Mouse (Mus musculus): ENCODE measurements around the gene Gaa. TPM values are rescaled to one million over a fixed set of nuclear protein-coding genes. Genes with fewer than 3 reads are reported as not detected.
"Not testable (repeated sequence)": the region's sequence is repeated elsewhere in the genome, so short reads cannot be mapped to it uniquely, and the experiment has no call there.

Gene Gaa
- polyA plus RNA-seq, 1 experiment from 2014 or later, result 80.7 TPM

DNA sequence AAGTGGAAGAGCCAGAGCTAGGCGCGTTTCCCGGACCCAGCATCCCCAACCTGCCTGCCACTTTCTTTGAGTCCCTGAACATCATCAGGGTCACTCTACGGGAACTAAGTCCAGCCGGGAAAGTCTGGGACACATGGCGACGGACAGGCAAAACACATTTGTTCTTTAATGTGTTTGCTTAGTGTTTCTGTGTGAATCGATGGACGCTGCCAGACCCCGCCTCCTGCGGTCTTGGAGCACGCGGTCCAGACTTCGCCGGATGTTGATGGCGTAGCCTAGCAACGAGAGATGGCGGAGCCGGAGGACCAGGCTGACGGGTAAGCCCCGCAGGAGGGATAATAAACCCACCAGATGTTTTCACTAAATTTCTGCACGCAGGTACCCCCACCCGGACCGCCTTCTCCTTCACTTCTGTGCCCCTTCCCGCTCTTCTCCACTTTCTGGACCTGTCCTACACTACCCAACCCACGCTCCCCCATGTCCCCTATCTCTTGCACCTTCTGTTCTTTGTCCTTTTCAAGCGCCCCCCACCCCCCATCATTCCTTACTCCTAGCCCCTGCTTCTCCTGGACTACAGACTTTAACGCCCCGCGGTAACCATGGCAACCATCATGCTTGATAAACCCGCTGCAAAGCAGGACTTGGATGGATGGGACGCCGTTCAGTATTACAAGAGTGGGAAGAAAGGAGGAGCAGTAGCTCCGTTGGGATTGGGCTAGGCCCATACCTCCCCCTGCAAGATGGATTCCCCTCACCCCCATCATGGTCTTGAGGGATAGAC lies 38.7 kb upstream of the Gaa start:
- peak overlapping the region; percentile 68 for H3K4me3 ChIP-seq (ENCODE audit: low read length)
- 0 out of 2 replicates have a peak overlapping the region, but pooled peaks have one; percentile 30 for H3K27ac ChIP-seq (ENCODE audit: low read length)
- peak overlapping the region; percentile 97 for H3K4me2 ChIP-seq (replicated peaks; ENCODE audit: low read depth, low read length)
- H3K27me3 ChIP-seq (ENCODE audit: insufficient read depth, low read length), result no peaks in the 10 kb centered on the region
- peak; percentile 80 for ATAC-seq (ENCODE audit: low FRiP score, low TSS enrichment)
- H3K9ac ChIP-seq (replicated peaks; ENCODE audit: low read length), result peak overlapping the region; percentile 65
- under 1% methylated on average over 34 of the region's 34 CpGs for WGBS
- peaks cover 26% of the 10 kb centered on the region for H3K4me1 ChIP-seq (ENCODE audit: insufficient read depth, low read length)
- no peaks in the 10 kb centered on the region for H3K9me3 ChIP-seq (ENCODE audit: low read length)
- H3K36me3 ChIP-seq (ENCODE audit: insufficient read depth, low read length), result no peaks in the 10 kb centered on the region

DNA sequence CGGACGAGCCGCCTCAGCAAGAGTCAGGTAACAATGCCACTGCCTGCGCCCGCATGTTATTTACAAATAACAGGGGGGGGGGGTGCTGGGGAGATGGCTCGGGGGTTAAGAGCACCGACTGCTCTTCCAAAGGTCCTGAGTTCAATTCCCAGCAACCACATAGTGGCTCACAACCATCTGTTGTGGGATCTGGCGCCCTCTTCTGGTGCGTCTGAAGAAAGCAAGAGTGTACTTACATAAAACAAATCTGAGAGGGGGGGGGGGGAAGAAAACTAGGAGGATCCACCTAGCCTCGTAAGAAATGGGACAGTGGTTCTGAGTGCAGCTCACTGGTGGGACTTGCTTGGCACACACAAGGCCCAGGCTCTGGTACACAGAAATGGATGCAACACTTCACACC lies 32.9 kb upstream of the Gaa start:
- no peak overlapping the region for H3K4me3 ChIP-seq (ENCODE audit: low read length)
- peaks cover 15% of the 10 kb centered on the region for H3K4me1 ChIP-seq (ENCODE audit: insufficient read depth, low read length)
- no peaks in the 10 kb centered on the region for H3K36me3 ChIP-seq (ENCODE audit: insufficient read depth, low read length)
- H3K27me3 ChIP-seq (ENCODE audit: insufficient read depth, low read length), result no peaks in the 10 kb centered on the region
- no peak overlapping the region for H3K4me2 ChIP-seq (replicated peaks; ENCODE audit: low read depth, low read length)
- peaks cover 4% of the 10 kb centered on the region; the same call in 1 of the 2 replicates for H3K9me3 ChIP-seq (ENCODE audit: low read length)
- ATAC-seq (ENCODE audit: low FRiP score, low TSS enrichment), result no peak
- no peak overlapping the region for H3K9ac ChIP-seq (replicated peaks; ENCODE audit: low read length)
- H3K27ac ChIP-seq (ENCODE audit: low read length), result no peak overlapping the region
- 93% methylated on average over 10 of the region's 10 CpGs for WGBS

DNA sequence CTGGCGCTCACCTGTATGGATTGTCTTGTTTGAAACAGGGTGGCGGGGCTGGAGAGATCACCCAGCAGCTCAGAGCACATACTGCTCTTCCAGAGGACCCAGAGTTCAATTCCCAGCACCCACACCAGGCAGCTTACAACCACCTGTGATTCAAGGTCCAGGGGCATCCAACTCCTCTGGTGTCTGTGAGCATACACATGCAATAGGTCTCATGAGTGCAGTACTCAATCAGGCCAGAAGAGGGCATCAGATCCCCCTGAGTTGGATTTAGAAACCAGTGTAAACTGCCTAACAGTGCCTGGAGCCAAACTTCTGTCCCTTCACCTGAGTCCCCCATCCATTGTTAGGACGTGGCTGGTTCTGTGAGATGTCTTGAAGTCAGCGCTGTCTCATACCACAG lies 32.1 kb upstream of the Gaa start:
- Histone ChIP-seq H3K4me1 (ENCODE audit: insufficient read depth, low read length) (peaks cover 15% of the 10 kb centered on the region), H3K4me3 (ENCODE audit: low read length) (no peak overlapping the region), H3K9ac (replicated peaks; ENCODE audit: low read length) (no peak overlapping the region), H3K36me3 (ENCODE audit: insufficient read depth, low read length) (no peaks in the 10 kb centered on the region), H3K9me3 (ENCODE audit: low read length) (peaks cover 4% of the 10 kb centered on the region; the same call in 1 of the 2 replicates), H3K27me3 (ENCODE audit: insufficient read depth, low read length) (no peaks in the 10 kb centered on the region), H3K27ac (ENCODE audit: low read length) (no peak overlapping the region), H3K4me2 (replicated peaks; ENCODE audit: low read depth, low read length) (no peak overlapping the region)
- WGBS, result 85% methylated on average over 4 of the region's 4 CpGs
- no peak for ATAC-seq (ENCODE audit: low FRiP score, low TSS enrichment)

DNA sequence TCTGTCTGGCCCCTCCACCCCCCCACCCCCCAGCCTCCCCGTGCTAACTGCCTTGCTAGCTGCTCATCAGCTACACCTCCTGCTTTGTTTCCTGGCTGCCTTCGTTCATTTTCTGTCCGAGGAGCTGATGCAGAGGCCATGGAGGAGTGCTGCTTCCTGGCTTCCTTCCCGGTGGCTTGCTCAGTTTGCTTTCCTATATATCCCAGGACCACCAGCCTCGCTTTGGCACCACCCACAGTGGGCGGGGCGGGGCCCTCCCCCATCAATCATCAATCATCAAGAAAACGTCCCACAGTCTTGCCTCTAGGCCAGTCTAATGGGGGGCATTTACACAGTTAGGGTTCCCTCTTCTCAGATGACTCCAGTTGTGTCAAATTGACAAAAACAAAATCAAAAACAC lies 31.3 kb upstream of the Gaa start:
- 28% methylated on average over 8 of the region's 8 CpGs for WGBS
- Histone ChIP-seq H3K9me3 (ENCODE audit: low read length) (peaks cover 4% of the 10 kb centered on the region; the same call in 1 of the 2 replicates), H3K4me1 (ENCODE audit: insufficient read depth, low read length) (peaks cover 15% of the 10 kb centered on the region), H3K9ac (replicated peaks; ENCODE audit: low read length) (no peak overlapping the region), H3K36me3 (ENCODE audit: insufficient read depth, low read length) (no peaks in the 10 kb centered on the region), H3K4me3 (ENCODE audit: low read length) (no peak overlapping the region), H3K27me3 (ENCODE audit: insufficient read depth, low read length) (no peaks in the 10 kb centered on the region), H3K27ac (ENCODE audit: low read length) (no peak overlapping the region), H3K4me2 (replicated peaks; ENCODE audit: low read depth, low read length) (no peak overlapping the region)
- no peak for ATAC-seq (ENCODE audit: low FRiP score, low TSS enrichment)

DNA sequence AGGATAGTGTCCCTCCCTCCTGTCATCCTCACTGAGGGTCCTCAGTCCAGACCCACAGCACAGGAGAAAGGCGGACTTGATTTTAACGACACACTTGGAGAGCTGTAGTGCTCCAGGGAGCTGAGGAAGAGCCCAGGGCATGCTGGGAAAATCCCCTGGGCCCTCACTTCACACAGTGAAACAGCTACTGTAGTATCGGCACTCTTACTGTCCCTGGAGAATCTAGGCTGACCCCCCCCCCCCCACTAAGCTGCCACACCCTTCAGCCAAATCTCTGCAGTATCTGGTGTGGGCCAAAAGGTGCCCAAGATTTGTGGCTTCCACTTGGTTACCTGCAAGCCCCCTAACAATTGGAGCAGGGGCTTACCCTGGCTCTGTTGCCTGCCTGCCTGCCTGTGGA lies 30.7 kb upstream of the Gaa start:
- H3K27me3 ChIP-seq (ENCODE audit: insufficient read depth, low read length), result no peaks in the 10 kb centered on the region
- H3K4me2 ChIP-seq (replicated peaks; ENCODE audit: low read depth, low read length), result no peak overlapping the region
- no peak overlapping the region for H3K9ac ChIP-seq (replicated peaks; ENCODE audit: low read length)
- peaks cover 15% of the 10 kb centered on the region for H3K4me1 ChIP-seq (ENCODE audit: insufficient read depth, low read length)
- WGBS, result 61% methylated on average over 3 of the region's 3 CpGs
- H3K36me3 ChIP-seq (ENCODE audit: insufficient read depth, low read length), result no peaks in the 10 kb centered on the region
- no peak overlapping the region for H3K27ac ChIP-seq (ENCODE audit: low read length)
- H3K4me3 ChIP-seq (ENCODE audit: low read length), result no peak overlapping the region
- peaks cover 4% of the 10 kb centered on the region; the same call in 1 of the 2 replicates for H3K9me3 ChIP-seq (ENCODE audit: low read length)
- no peak for ATAC-seq (ENCODE audit: low FRiP score, low TSS enrichment)

DNA sequence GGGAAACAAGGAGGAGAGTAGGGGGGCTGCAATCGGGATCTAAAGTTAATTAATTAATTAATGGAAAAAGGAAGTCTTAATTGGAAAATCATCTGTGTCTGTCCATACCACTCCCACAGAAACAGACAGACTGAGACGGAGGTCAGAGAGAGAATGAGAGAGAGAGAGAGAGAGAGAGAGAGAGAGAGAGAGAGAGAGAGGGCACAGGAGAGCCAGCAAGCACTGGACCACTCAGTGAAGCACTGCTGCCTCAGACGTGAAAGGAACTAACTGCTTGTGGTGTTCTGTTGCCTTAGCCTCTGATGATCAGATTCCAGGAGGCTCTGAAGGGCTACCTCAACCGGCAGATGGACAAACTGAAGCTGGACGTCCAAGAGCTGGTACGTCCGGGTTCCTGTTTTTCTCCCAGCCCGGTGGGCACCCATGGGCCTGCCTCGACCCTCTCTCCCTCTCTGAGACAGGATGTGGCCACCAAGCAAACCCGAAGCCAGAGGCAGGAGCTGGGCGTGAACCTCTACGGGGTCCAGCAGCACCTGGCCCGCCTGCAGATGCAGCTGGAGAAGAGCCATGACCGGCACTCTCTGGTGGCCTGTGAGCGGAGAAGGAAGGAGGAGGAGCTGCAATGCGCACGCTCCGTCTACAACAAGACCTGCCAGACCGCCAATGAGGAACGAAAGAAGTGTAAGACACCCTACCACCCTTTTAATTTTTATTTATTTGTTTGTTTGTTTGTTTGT lies 30.0 kb upstream of the Gaa start:
- Histone ChIP-seq H3K27ac (ENCODE audit: low read length) (no peak overlapping the region; the same call in 1 of the 2 replicates), H3K27me3 (ENCODE audit: insufficient read depth, low read length) (no peaks in the 10 kb centered on the region), H3K4me2 (replicated peaks; ENCODE audit: low read depth, low read length) (peak overlapping the region; percentile 56), H3K36me3 (ENCODE audit: insufficient read depth, low read length) (no peaks in the 10 kb centered on the region), H3K9me3 (ENCODE audit: low read length) (peaks cover 4% of the 10 kb centered on the region; the same call in 1 of the 2 replicates), H3K9ac (replicated peaks; ENCODE audit: low read length) (peak overlapping the region; percentile 13; the same call in 1 of the 2 replicates), H3K4me3 (ENCODE audit: low read length) (peak overlapping the region; percentile 19), H3K4me1 (ENCODE audit: insufficient read depth, low read length) (peaks cover 15% of the 10 kb centered on the region)
- ATAC-seq (ENCODE audit: low FRiP score, low TSS enrichment), result peak; percentile 46
- 30% methylated on average over 20 of the region's 20 CpGs for WGBS

DNA sequence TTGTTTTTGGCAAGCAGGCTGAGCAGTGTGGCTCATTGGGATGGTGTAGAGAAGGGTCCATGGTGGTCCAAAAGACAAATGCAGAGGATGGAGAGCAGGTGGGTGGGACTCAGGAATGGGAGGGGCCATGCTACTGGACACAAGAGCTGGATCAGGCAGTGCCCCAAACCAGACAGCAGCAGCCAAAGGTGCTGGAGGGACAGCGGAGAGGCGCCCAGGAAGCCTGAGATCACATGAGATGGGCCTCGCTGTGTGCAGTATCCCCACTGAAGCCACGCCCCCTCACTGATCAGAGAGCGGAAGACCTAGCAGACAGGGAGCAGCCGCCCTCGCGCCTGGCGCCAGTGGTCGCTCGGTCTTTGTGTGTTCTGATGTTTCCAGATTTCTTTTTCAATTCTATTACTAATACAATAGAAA lies 29.4 kb upstream of the Gaa start:
- H3K4me1 ChIP-seq (ENCODE audit: insufficient read depth, low read length), result peaks cover 15% of the 10 kb centered on the region
- H3K27ac ChIP-seq (ENCODE audit: low read length), result no peak overlapping the region; the same call in 1 of the 2 replicates
- H3K27me3 ChIP-seq (ENCODE audit: insufficient read depth, low read length), result no peaks in the 10 kb centered on the region
- H3K9me3 ChIP-seq (ENCODE audit: low read length), result peaks cover 4% of the 10 kb centered on the region; the same call in 1 of the 2 replicates
- H3K4me3 ChIP-seq (ENCODE audit: low read length), result peak overlapping the region; percentile 19
- H3K36me3 ChIP-seq (ENCODE audit: insufficient read depth, low read length), result no peaks in the 10 kb centered on the region
- 7% methylated on average over 11 of the region's 11 CpGs for WGBS
- peak; percentile 71 for ATAC-seq (ENCODE audit: low FRiP score, low TSS enrichment)
- H3K4me2 ChIP-seq (replicated peaks; ENCODE audit: low read depth, low read length), result peak overlapping the region; percentile 56
- no peak overlapping the region for H3K9ac ChIP-seq (replicated peaks; ENCODE audit: low read length)

DNA sequence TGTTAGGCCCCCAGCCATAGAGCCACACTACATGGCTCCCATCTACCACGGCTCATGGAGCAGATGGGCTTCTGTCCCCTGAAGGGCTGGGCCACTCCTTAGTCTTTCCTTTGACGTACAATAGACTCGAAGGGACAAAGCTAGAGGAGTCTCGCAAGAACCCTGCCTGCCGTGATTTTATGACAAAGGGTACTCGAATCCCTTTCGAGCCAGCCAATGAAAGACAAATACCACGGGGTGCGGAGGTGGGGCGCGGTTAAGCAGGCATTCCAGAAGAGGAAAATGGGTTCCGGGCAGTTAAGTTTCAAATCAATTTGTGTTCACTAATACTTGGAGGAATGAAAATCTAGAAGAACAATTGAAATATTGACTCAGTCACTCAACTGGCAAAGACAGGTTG lies 28.2 kb upstream of the Gaa start:
- Histone ChIP-seq H3K27ac (ENCODE audit: low read length) (no peak overlapping the region), H3K36me3 (ENCODE audit: insufficient read depth, low read length) (no peaks in the 10 kb centered on the region), H3K4me2 (replicated peaks; ENCODE audit: low read depth, low read length) (0 out of 2 replicates have a peak overlapping the region, but pooled peaks have one; percentile 1), H3K9me3 (ENCODE audit: low read length) (peaks cover 5% of the 10 kb centered on the region; the same call in 1 of the 2 replicates), H3K4me3 (ENCODE audit: low read length) (no peak overlapping the region), H3K27me3 (ENCODE audit: insufficient read depth, low read length) (no peaks in the 10 kb centered on the region), H3K9ac (replicated peaks; ENCODE audit: low read length) (no peak overlapping the region), H3K4me1 (ENCODE audit: insufficient read depth, low read length) (peaks cover 15% of the 10 kb centered on the region)
- no peak for ATAC-seq (ENCODE audit: low FRiP score, low TSS enrichment)
- 59% methylated on average over 12 of the region's 12 CpGs for WGBS

DNA sequence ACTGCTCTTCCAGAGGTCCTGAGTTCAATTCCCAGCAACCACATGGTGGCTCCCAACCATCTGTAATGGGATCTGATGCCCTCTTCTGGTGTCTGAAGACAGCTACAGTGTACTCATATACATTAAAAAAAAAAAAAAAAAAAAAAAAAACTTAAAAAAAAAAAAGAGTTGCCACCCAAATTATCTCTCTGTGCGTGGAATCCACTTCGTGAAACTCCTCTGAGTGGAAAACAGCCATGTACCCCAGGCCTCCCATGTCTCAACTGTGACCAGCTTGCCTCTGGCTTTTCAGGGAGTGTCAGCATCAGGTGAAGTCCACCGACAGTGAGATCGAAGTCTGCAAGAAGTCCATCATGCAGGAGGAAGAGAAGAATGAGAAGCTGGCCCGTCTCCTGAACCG lies 22.1 kb upstream of the Gaa start:
- H3K36me3 ChIP-seq (ENCODE audit: insufficient read depth, low read length); H3K4me3 ChIP-seq (ENCODE audit: low read length); H3K4me1 ChIP-seq (ENCODE audit: insufficient read depth, low read length); ATAC-seq (ENCODE audit: low FRiP score, low TSS enrichment); H3K4me2 ChIP-seq (replicated peaks; ENCODE audit: low read depth, low read length); H3K27ac ChIP-seq (ENCODE audit: low read length); H3K27me3 ChIP-seq (ENCODE audit: insufficient read depth, low read length); H3K9ac ChIP-seq (replicated peaks; ENCODE audit: low read length); H3K9me3 ChIP-seq (ENCODE audit: low read length): not testable (repeated sequence)
- WGBS, result 96% methylated on average over 6 of the region's 6 CpGs
